Mouse (Mus musculus) adrenal gland, postnatal 4 days (tissue): ENCODE results near the gene Lipe. TPM values are rescaled to one million over a fixed set of nuclear protein-coding genes. Genes with fewer than 3 reads are reported as not detected.
A peak's percentile ranks its signal among the peaks of the same experiment; 100 is the strongest.
"Not testable (repeated sequence)": the region's sequence is repeated elsewhere in the genome, so short reads cannot be mapped to it uniquely, and the experiment has no call there.

Source experiments
- DNase-seq, 2 experiments: peaks; one replicate each; pipeline ENCODE4 v3.0.0; 2021 to 2022; ENCODE audit warnings: low spot score in 2 of 2, mixed read lengths in 2 of 2
- long read RNA-seq, 2 experiments: library from polyadenylated mRNA; stranded (forward); transcript quantifications; one replicate each; pipeline ENCODE4 v2.0.0; 2021
- total RNA-seq, 2 experiments: library from RNA; stranded (reverse); gene quantifications; 2 replicates each; pipeline ENCODE4 v1.2.3; 2021

The Lipe gene
- 100 to 1,000 TPM; 139 to 178 TPM for total RNA-seq
- long read RNA-seq, experiment 1, transcript Lipe-201 (10 exons, 3,613 nt), result major isoform, 15 of 33 reads
- long read RNA-seq, experiment 1, partial matches to known transcripts, result 2 of 33 reads
- long read RNA-seq, experiment 1, other reads (novel, unspliced or antisense), result 6 of 33 reads
- long read RNA-seq, experiment 2, transcript Lipe-202 (10 exons, 2,661 nt), result minor isoform, 6 of 120 reads
- long read RNA-seq, experiment 2, transcript Lipe-201 (10 exons, 3,613 nt), result major isoform, 41 of 120 reads
- long read RNA-seq, experiment 2, transcript Lipe-208 (9 exons, 3,171 nt), result minor isoform, 6 of 120 reads
- long read RNA-seq, experiment 2, partial matches to known transcripts, result 22 of 120 reads
- long read RNA-seq, experiment 2, other reads (novel, unspliced or antisense), result 45 of 120 reads

DNA sequence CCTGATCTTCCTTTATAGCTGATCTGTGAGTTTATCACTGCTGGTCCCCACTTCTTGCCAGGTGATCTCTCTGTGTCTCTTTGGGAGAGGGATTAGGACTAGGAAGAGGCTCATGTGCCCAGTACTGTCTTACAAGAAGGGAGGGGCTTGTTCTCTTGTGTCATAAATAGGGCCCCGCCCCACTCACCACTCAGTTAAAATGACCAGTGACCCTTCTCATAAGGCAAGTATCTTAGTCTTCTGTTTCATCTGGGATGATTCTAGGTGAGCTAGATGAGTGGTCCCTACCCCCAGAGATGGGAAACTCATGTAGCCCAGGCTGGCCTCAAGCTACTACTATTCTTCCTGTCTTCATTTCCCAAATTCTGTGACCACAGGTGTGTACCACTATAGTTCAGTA, at the start of gene Lipe:
TSS of gene Lipe (minus strand) at position 101 of the 400 bp plus-strand sequence.
- no peak for DNase-seq

DNA sequence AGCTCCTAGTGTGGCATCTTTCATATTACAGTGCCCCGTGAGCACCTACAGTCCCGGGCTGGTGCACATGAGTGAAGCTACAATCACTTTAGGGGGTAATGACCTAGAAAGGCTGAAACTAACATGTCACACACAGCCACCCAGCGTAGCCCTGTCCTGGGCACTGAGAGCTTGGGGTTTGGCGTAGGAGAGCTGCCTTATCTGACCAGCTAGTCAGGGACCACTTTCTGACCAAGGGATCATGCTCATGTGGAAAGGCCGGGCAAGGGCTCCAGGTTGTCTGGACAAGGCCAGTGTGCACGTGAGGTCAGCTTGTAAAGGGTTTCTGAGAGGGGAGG, 42.3 kb upstream of the Lipe start:
- no peak for DNase-seq

DNA sequence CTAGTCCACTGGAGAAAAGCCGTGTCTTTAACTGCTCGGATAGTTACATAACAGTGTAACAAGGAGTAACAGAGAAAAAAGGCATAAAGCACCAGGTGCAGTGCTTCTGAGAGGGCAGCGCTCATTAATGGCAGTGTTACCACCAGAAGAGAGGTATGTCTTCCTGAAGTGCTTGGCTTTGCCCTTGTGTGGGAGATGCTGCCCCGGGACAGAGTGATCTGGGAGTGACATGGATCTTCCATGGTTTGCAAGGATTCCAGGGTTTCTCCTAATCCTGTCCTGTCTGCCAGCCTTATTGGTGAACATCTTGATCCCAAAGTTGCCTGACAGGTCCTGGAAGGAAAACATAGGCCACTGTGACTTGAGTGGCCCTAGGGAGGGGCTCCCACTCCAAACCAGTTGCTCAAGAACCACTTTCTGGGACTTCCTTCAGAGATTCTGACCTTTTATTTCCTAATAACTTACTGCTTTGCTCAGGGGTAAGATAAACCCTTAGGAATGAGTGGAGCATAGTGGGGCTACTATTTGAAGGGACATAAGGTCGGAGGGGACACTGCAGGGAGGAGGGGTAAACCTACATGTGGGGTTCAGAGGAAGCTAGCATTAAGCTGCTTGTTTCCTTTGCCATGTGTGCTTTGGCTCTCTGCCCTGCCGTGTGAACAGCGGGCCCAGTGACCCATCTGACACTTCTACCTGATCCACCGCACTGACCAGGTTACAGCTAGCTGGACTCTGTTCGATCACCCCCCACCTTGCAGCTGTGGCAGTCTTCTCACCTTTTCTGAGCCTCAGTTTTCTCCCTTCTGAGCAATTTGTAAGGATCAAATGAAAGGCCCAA, 41.7 kb upstream of the Lipe start:
- no peak for DNase-seq

DNA sequence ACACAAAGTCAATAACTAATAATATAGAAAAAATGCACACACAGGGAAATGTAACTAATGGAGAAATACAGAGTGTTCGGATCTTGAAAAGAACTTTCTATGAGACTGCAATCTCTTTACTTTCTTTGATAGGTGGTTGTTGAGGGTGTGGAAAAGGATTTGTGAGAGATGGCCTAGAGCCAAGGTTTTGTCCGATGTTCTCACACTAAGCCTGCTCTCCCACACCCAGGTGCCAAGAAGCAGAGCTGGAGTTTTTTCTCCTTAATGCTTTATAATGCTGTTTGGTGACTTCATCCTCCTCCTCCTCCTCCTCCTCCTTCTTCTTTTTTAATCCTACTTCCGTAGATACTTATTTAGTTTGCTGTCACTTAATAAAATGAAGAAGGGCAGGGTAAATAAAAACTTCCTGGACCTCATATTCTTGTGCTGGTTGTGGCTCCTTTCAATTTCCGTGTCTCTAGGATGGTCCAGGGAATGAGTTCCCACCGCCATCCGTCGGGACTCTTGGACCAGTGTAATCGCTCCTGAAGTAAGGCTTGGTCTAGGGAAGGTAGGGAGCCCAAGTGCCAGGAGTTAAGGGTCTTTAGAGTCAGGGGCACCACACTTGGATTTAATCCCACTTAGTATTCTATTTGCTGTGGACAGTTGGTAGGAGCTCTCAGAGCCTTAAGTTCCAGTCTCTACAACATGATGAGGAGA, 40.8 kb upstream of the Lipe start:
- no peak for DNase-seq

DNA sequence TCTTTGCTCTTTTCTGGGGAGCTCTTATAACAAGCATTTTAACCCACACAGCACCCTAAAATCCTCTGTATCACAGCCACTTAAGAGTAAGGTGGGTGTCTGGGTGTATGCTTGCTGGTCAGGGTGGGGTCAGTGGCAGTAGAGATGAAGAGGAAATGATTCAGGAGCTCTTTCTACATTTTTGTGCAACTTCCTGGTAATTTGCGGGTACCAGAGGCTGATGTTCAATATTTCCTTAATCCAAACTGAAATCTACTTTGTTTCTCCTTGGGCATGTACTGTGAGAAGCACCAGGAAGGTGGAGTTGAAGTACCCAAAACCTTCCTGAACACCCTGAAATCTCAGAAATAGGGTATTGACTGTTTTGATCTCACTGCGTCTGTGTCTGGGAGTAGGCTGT, 38.2 kb upstream of the Lipe start:
- DNase-seq, result no peak

DNA sequence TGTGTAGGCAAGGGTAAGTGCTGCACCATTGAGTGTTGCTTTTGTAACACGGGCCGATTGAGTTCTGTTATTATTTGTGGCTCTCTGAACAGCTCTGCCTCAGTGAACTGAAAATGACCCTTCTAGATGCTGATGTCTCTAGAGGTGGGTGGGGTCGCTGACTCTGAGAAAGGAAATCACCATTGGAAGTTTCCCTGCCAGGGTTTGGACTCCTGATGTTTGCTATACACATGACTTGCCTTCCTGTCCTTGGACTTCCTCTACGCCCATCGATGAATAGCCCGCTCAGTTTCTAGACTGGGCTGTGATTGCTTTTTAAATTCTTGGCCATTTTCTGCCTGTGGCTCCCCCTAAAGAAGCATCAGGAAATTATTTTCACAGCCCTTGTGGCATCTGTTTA, 37.7 kb upstream of the Lipe start:
- DNase-seq, result no peak

DNA sequence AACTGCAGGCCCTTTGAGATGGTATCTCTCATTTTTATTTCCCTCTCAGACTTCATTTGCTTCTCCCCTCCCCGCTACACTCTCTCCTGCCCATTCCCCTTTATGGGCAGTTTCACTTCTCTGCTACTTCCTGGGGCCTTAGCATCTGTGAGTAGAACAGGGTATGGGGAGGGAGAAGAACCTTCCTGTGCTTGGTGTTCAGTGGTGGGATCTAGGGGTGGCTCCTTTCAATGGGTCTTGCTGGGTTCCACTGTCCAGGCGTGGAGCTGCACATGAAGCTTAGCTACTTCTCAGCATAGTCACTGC, 37.0 kb upstream of the Lipe start:
- no peak for DNase-seq

DNA sequence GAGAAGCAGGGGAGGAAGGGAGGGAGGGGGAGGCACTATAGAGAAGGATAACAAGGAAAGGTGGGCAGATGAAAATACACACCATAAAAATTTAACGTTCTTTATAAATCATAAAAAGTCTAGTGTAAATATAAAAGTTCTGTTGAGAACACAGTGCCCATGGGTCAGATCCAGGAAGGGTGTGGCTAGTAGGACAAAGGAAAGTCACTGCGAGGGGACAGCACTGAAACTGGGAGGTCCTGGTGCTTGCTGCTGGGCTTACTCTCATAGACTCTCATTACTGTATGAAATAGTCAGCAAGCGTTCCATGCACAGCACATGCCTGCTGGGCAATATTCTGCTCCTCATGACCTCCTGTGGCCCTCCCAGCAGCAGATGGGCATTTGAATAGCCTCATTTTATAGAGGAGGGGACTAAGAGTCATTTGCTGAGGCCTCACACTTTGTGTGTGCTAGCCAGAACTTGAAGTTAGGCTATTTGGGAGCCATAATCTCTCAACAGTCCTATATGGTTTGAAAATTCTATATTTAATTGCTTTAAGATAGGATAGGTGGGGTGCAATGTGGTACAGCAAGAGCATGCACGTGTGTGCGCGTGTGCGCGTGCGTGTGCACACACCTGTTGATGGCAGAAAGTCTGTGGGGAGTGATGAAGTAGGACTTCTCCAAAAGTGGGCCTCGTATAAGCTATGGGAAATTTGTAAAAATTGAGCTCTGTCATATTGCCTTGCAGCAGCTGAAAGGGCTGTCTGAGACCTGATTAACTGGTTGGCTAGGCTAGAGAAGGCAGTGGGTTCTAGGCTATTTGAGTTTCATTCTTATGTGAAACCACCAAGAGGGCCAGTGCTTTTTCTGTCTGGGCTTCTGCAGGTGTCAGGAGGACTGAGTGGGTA, 36.4 kb upstream of the Lipe start:
- DNase-seq, result no peak

DNA sequence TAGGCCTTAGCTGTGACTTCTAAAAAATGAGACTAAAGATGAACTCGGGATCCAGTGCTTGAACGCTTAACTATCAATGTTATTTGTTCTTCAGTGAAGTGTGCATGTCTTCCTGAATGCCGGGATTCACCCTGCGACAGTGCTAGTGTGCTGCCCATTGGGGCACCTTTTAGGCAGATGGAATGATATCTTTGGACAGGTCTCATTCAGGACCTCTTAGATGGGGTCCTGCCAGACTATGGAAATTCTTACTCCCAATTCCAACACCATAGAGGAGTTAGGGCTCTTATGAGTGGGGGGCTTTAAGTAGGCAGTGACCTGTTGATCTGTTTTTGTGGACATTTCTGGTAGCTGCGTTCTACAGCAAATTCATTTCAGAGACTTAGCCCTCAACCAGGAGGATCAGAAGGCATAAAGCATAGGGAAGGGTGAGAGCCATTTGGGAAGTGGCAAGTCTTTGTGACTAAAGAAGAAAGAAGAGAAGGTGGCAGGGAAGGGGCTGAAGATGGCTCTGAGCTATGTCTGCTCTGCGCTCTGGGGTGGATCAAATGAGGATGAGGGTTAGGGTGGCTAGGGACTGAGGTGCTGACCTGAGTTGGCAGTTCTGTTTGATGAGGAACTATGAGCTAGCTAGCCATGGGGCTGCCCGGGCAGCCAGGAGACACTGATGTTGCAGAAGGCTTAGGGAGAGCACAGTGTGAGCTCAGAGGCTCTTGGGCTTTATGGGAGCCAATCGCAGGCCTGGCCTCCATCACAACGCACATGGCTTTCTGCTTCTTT, 35.5 kb upstream of the Lipe start:
- DNase-seq, result no peak

DNA sequence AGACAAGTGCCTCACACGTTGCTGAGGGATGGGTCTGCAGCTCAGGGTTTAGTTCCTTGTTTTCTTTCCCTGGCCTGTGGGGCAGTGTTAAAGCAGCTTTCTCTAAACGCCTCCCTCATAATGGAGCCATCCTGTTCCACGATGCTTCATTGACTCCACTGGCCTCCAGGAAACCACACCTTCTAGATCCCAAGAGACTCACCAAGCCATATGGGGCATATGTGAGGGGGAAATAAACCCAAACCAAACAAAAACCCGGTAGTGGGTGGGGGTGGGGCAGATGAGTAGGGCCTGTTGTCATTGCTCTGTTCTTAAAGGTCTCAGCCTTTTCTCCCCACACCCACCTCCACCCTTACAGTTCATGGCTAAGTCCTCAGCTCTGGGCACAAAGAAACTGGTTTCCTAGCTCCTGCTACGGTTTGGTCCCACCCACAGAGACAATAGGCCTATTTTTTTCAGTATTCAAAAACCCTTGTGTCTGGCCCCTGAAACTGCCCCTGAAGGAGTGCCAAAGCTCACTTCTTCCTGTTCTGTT, 34.6 kb upstream of the Lipe start:
- no peak for DNase-seq

DNA sequence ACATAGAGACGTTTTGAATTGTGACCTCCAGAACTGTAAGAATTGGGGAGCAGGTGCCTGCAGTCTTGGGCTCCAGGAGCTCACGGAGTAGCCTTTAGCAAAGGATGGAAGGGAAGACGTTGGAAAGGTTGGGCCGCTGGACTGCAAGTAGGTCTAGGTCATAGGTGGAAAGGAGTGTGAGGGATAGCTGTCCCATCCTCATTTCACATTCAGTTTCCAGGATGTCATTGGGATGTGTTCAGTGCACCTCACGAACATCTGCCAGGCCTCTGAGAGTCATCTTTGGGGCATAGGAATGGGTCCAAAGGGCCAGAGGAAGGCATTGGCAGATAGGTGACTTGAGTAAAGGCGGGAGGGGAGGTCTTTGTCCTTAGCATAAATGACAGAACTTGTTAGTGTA, 33.9 kb upstream of the Lipe start:
- DNase-seq, result no peak

DNA sequence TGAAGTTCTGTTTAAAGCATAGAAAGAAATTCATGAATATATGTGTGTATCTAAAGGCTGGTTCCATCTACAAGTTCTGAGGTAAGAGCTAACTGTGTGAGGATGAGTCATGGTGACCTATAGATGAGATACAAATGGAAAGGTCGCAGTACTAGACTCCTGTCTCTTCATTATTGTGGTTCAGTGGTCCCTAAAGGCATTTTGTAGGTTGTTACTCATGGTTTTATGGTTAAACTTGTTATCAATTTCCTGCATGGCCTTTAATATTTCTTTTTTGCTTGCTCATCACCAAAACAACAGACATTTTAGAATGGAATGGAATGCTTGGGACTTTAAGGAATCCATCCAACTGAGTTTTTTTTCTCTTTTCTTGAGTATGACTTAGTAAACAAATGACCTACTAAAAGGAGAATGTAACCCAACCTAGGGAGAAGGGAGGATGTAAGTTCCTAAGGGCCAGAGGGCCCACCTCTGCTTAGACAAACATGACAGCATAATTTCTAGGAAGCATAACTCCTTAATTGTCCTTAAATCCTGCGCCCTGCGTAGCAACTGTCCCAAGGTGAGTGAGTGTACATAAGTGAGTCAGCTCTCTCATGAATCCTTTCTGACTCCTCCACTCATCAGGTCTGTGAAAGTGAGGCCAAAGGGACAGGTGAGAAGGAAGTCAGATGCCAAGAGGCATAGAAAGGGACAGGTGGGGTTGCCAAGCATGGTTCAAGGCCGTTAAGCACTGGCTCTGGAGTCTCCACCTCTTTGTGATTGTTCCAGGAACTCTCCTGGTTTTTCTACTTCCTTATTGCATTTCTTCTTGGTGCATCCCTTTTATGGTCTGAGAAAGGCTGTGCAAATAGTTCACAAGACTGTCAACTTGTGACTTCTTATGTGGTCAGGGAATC, 31.6 kb upstream of the Lipe start:
- no peak for DNase-seq

DNA sequence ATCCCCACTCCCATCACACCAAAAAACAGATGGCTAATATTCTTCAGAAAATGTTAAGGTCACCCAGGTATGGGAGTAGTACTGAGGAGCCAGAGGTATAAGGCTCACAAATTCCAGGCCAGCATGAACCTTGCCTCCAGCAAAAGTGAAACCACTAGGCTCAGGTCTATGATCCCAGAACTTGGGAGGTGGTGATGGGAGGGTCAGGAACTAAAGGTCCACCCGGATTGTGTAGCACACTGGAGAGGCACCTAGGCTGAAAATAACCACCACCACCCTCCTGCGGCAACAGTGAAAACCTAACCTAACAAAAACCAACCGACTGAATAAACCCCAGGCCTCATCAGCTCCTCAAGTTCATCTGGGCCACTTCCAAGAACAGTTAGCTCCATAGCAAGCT, 29.8 kb upstream of the Lipe start:
- DNase-seq, result no peak

DNA sequence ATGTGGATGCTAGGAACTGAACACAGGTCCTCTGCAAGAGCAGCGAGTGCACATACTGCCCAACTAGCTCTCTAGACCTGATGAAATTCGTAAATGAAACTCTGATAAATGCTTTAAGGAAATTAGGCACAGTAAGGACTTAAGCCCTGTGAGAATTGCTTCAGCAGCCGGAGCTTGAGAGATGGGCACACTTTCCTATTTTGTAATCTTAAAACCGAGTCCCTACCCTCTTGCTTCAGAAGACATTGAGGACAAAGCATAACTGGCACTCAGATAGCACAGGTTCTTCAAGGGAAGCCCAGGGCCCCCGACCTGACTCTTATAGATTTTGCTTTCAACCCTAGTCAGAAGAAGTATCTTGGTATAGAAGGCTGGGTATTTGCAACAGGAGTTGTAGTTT, 28.6 kb upstream of the Lipe start:
- DNase-seq, result no peak

DNA sequence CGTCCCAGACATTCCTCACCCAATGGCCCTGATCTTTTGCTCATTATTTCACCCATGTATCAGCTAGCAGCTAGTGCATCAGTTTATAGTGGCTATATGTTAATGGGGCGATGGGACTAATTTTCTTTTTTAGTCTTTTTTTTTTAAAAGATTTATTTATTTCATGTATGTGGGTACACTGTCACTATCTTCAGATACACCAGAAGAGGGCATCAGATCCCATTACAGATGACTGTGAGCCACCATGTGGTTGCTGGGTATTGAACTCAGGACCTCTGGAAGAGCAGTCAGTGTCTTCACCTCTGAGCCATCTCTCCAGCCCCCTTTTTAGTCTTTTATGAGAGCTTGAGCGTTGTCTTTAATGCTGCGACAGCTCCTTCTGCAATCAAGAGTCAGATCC, 27.9 kb upstream of the Lipe start:
- DNase-seq, result not testable (repeated sequence)

DNA sequence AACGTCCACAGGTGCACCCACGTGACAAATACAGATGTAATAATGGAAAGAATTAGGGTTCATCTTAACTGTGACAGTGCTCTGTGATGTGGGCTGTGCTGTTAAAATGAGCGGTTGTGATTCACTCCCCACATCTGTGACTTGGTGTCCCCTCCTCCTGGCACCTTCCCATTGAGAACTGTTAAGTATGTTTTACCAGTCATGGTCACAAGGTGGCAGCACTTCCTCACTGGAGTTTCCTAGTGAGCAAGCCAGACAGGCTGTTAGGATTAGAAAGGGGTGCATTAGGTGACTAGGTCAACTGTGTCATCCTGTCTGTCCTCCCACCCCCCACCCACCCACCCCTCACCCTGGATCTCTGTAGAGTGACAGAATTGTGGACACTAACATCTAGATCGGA, 25.9 kb upstream of the Lipe start:
- DNase-seq, result peak; percentile 49 to 66

DNA sequence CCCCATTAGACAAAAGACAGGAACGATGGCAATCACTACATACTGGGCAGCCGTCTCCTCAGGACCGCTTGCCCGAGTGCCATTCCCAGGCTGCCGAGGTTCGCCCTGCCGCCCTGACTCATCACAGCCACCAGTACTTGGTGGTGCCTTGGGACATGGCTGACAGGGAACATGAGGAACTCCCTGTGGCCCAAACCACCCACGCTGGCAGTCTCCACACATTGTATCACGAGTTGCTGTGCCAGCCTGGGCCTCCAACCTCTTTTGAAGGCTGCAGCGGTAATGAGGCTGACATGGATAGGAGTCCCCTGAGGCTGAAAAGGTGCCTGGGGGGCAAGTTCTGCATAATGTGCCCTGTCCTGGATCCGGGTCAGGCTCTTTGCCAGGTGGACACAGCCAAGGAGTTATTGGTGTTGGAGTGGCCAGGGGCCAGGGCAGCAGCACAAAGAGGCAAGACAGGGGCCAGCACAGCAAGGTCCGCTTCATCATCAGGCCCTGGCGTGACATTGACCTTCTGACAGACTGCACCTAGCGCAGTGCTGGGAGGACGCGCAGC, 23.9 kb upstream of the Lipe start:
- DNase-seq, result no peak

DNA sequence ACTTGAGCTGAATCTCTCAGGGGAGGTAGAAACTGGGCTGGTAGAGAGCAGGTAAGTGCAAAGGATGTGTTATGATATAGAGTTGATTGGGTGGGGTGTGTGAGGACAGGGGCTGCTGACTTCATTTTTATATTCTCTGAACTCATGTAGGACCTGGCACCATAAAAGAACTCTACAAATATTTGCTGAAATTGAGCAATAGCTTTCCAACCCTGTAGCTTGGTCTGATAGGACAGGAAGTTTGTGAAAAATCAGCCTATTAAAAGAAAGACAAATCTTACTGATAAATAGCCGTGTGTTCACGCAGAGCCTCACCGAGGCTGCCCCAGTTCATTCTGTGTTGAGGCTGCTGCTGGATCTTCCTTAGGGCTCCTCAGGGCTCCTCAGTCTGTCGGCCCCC, 21.4 kb upstream of the Lipe start:
- no peak for DNase-seq

DNA sequence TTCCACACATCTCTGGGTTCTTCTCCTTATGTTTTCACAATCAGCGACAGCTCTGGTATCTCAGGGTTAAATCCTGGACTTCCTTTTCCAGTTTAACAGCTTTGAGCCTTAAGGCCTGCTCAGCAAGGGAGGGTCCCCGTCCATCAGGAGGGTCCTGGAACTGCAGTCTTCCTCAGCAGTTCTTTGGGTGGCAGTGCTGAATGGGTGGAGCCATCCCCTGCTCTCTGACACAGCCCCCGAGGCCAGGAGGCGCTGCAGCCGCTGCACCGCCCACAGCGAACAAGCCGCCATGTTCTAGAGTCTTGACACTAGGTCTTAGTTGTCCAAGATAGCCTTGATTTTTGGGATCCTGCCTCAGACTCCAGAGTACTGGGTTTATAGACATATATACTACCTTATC, 21.0 kb upstream of the Lipe start:
- DNase-seq, result no peak
